Mouse (Mus musculus) neural tube, embryonic 13.5 days (tissue): Measurements from ENCODE around the gene Zeb2. TPM values are rescaled to one million over a fixed set of nuclear protein-coding genes. Genes with fewer than 3 reads are reported as not detected.

Experiments
- ATAC-seq: fragments of 200-750 bp; cut with Nextera tagmentation; 2 replicates; pipeline ENCODE4 v1.8.0; 2017; ENCODE audit warnings: low read depth, mild to moderate bottlenecking, moderate TSS enrichment, moderate library complexity
- H3K27ac ChIP-seq: fragments of 300-500 bp; sonication (generic); replicated peaks from 2 replicates; pipeline ENCODE4 v1.5.1; 2015; ENCODE audit warnings: moderate library complexity, mild to moderate bottlenecking, inconsistent platforms
- H3K27me3 ChIP-seq: fragments of 300-500 bp; sonication (generic); 2 replicates; pipeline ENCODE4 v1.6.1; 2015; ENCODE audit warnings: mild to moderate bottlenecking, inconsistent platforms
- H3K36me3 ChIP-seq: fragments of 300-500 bp; sonication (generic); 2 replicates; pipeline ENCODE4 v1.6.1; 2015; ENCODE audit warnings: mild to moderate bottlenecking, inconsistent platforms
- H3K4me1 ChIP-seq: fragments of 300-500 bp; sonication (generic); replicated peaks from 2 replicates; pipeline ENCODE4 v1.6.1; 2015; ENCODE audit warnings: inconsistent platforms
- H3K4me2 ChIP-seq: fragments of 300-500 bp; sonication (generic); 2 replicates; pipeline ENCODE4 v1.6.1; 2015; ENCODE audit warnings: inconsistent platforms, mild to moderate bottlenecking, moderate library complexity
- H3K4me3 ChIP-seq: fragments of 300-500 bp; sonication (generic); 2 replicates; pipeline ENCODE4 v1.5.1; 2015; ENCODE audit warnings: mild to moderate bottlenecking, inconsistent platforms
- H3K9ac ChIP-seq: fragments of 300-500 bp; sonication (generic); 2 replicates; pipeline ENCODE4 v1.6.1; 2015; ENCODE audit warnings: moderate library complexity, mild to moderate bottlenecking, inconsistent platforms
- H3K9me3 ChIP-seq: fragments of 300-500 bp; sonication (generic); 2 replicates; pipeline ENCODE4 v1.6.1; 2016; ENCODE audit warnings: inconsistent platforms
- WGBS: fragments of 180-500 bp; shearing (Covaris S2); methylation state at CpG from one replicate; pipeline ENCODE4 v1.1.7; 2015; 5-methylcytosine and 5-hydroxymethylcytosine counted together
- polyA plus RNA-seq: library from polyadenylated mRNA; unstranded; fragments of >200 nt; fragmentation: Nextera tagmentation; extraction: Ambion mirVana; gene quantifications from 2 replicates; pipeline ENCODE4 v1.2.1, GENCODE M21; 2015

Zeb2 gene
- polyA plus RNA-seq, 1 experiment from 2014 or later: 48.9 TPM

- peak; percentile 26 for ATAC-seq
- no peaks in the 10 kb centered on the region for H3K36me3 ChIP-seq
- peak overlapping the region; percentile 88 for H3K4me3 ChIP-seq
- no peaks in the 10 kb centered on the region for H3K9me3 ChIP-seq
- H3K9ac ChIP-seq: peak overlapping the region; percentile 99
- peak overlapping the region; percentile 99 for H3K27ac ChIP-seq
- peaks cover 57% of the 10 kb centered on the region for H3K4me1 ChIP-seq
- H3K27me3 ChIP-seq: no peaks in the 10 kb centered on the region
- whole genome bisulfite sequencing: under 1% methylated on average over 20 of the region's 20 CpGs
- H3K4me2 ChIP-seq: peak overlapping the region; percentile 78
Measured at GRCm38 (mm10) chr2:45110757-45111411, 6.3 kb downstream of the Zeb2 start.

- H3K36me3 ChIP-seq: no peaks in the 10 kb centered on the region
- under 1% methylated on average over 54 of the region's 54 CpGs for WGBS
Measured at GRCm38 (mm10) chr2:45109951-45110756, 7.0 kb downstream of the Zeb2 start.

GRCm38 (mm10) chr2:45109161-45109950, 7.8 kb downstream of the Zeb2 start:
- H3K4me2 ChIP-seq: peak overlapping the region; percentile 78
- peaks cover 57% of the 10 kb centered on the region for H3K4me1 ChIP-seq
- H3K9me3 ChIP-seq: no peaks in the 10 kb centered on the region
- no peaks in the 10 kb centered on the region for H3K36me3 ChIP-seq
- peak overlapping the region; percentile 99 for H3K27ac ChIP-seq
- no peaks in the 10 kb centered on the region for H3K27me3 ChIP-seq
- H3K4me3 ChIP-seq: peak overlapping the region; percentile 88
- H3K9ac ChIP-seq: peak overlapping the region; percentile 99
- WGBS: under 1% methylated on average over 48 of the region's 74 CpGs
- ATAC-seq: peak; percentile 22; the same call in 1 of the 2 replicates

More at GRCm38 (mm10) chr2:45109951-45110756, 7.0 kb downstream of the Zeb2 start:
- H3K4me3 ChIP-seq: peak overlapping the region; percentile 88
- ATAC-seq: peak; percentile 24
- peak overlapping the region; percentile 99 for H3K27ac ChIP-seq
- H3K4me2 ChIP-seq: peak overlapping the region; percentile 78
- H3K27me3 ChIP-seq: no peaks in the 10 kb centered on the region
- H3K9me3 ChIP-seq: no peaks in the 10 kb centered on the region
- peak overlapping the region; percentile 99 for H3K9ac ChIP-seq
- peaks cover 57% of the 10 kb centered on the region for H3K4me1 ChIP-seq

GRCm38 (mm10) chr2:45108521-45109091, 8.6 kb downstream of the Zeb2 start:
- WGBS: under 1% methylated on average over 25 of the region's 25 CpGs
- Histone ChIP-seq H3K36me3 (no peaks in the 10 kb centered on the region), H3K27me3 (no peaks in the 10 kb centered on the region), H3K4me1 (peaks cover 57% of the 10 kb centered on the region), H3K9ac (peak overlapping the region; percentile 99), H3K4me2 (peak overlapping the region; percentile 78), H3K9me3 (no peaks in the 10 kb centered on the region), H3K4me3 (peak overlapping the region; percentile 88), H3K27ac (peak overlapping the region; percentile 99)
- ATAC-seq: peak; percentile 68

- H3K4me3 ChIP-seq: peak overlapping the region; percentile 88
- ATAC-seq: no peak
- H3K9ac ChIP-seq: peak overlapping the region; percentile 99
- H3K27ac ChIP-seq: peak overlapping the region; percentile 99
- H3K4me2 ChIP-seq: peak overlapping the region; percentile 78
- WGBS: 15% methylated on average over 2 of the region's 2 CpGs
- H3K4me1 ChIP-seq: peaks cover 64% of the 10 kb centered on the region
- no peaks in the 10 kb centered on the region for H3K36me3 ChIP-seq
- H3K9me3 ChIP-seq: no peaks in the 10 kb centered on the region
- no peaks in the 10 kb centered on the region for H3K27me3 ChIP-seq
Measured at GRCm38 (mm10) chr2:45107555-45107954, 9.6 kb downstream of the Zeb2 start.

GRCm38 (mm10) chr2:45105922-45106851, 11.0 kb downstream of the Zeb2 start:
- H3K4me3 ChIP-seq: peak overlapping the region; percentile 88
- H3K36me3 ChIP-seq: no peaks in the 10 kb centered on the region
- no peaks in the 10 kb centered on the region for H3K9me3 ChIP-seq
- ATAC-seq: no peak
- H3K4me1 ChIP-seq: peaks cover 77% of the 10 kb centered on the region
- H3K27ac ChIP-seq: peak overlapping the region; percentile 76
- WGBS: 32% methylated on average over 7 of the region's 7 CpGs
- peak overlapping the region; percentile 99 for H3K9ac ChIP-seq
- H3K27me3 ChIP-seq: no peaks in the 10 kb centered on the region
- H3K4me2 ChIP-seq: peak overlapping the region; percentile 78

GRCm38 (mm10) chr2:45105281-45105721, 11.9 kb downstream of the Zeb2 start:
- H3K4me3 ChIP-seq: peak overlapping the region; percentile 88
- ATAC-seq: no peak
- peaks cover 83% of the 10 kb centered on the region for H3K4me1 ChIP-seq
- H3K9ac ChIP-seq: peak overlapping the region; percentile 64
- H3K27ac ChIP-seq: peak overlapping the region; percentile 76
- peak overlapping the region; percentile 78 for H3K4me2 ChIP-seq
- H3K36me3 ChIP-seq: no peaks in the 10 kb centered on the region
- 19% methylated on average over 6 of the region's 6 CpGs for WGBS
- no peaks in the 10 kb centered on the region for H3K27me3 ChIP-seq
- H3K9me3 ChIP-seq: no peaks in the 10 kb centered on the region

- peaks cover 88% of the 10 kb centered on the region for H3K4me1 ChIP-seq
- peak overlapping the region; percentile 64 for H3K9ac ChIP-seq
- peak overlapping the region; percentile 78 for H3K4me2 ChIP-seq
- H3K4me3 ChIP-seq: peak overlapping the region; percentile 88
- H3K9me3 ChIP-seq: no peaks in the 10 kb centered on the region
- ATAC-seq: no peak
- no peaks in the 10 kb centered on the region for H3K36me3 ChIP-seq
- H3K27ac ChIP-seq: peak overlapping the region; percentile 76
- WGBS: 8% methylated on average over 7 of the region's 7 CpGs
- no peaks in the 10 kb centered on the region for H3K27me3 ChIP-seq
Measured at GRCm38 (mm10) chr2:45104511-45105055, 12.6 kb downstream of the Zeb2 start.

- ATAC-seq: no peak
- Histone ChIP-seq H3K27me3 (no peaks in the 10 kb centered on the region), H3K4me2 (peak overlapping the region; percentile 78), H3K9me3 (no peaks in the 10 kb centered on the region), H3K4me3 (0 out of 2 replicates have a peak overlapping the region, but pooled peaks have one; percentile 88), H3K4me1 (peaks cover 91% of the 10 kb centered on the region), H3K27ac (peak overlapping the region; percentile 76), H3K9ac (peak overlapping the region; percentile 64), H3K36me3 (no peaks in the 10 kb centered on the region)
- WGBS: 45% methylated on average over 4 of the region's 4 CpGs
Measured at GRCm38 (mm10) chr2:45104066-45104465, 13.1 kb downstream of the Zeb2 start.
